Mouse (Mus musculus) small intestine, adult 2 months (tissue): Measurements from ENCODE around the gene Dusp23. TPM values are rescaled to one million over a fixed set of nuclear protein-coding genes. Genes with fewer than 3 reads are reported as not detected.

ENCODE experiments used
- H3K27ac ChIP-seq: fragments of 200-500 bp; 2 replicates; pipeline ENCODE4 v1.5.1; 2012; ENCODE audit warnings: low read depth, low read length, control low read depth, inconsistent platforms; ENCODE audit not compliant: insufficient read depth
- H3K27me3 ChIP-seq: fragments of 200-500 bp; 2 replicates; pipeline ENCODE4 v1.6.1; 2012; ENCODE audit warnings: mild to moderate bottlenecking, moderate library complexity, low read length, inconsistent platforms; ENCODE audit not compliant: control insufficient read depth, insufficient read depth
- H3K36me3 ChIP-seq: fragments of 200-500 bp; 2 replicates; pipeline ENCODE4 v1.6.1; 2012; ENCODE audit warnings: mild to moderate bottlenecking, low read length, control low read depth, inconsistent platforms; ENCODE audit not compliant: control insufficient read depth, insufficient read depth
- H3K4me1 ChIP-seq: fragments of 200-500 bp; 2 replicates; pipeline ENCODE4 v1.6.1; 2012; ENCODE audit warnings: low read length, inconsistent platforms, mixed read lengths; ENCODE audit not compliant: control insufficient read depth, insufficient read depth, insufficient read length
- H3K4me3 ChIP-seq: fragments of 200-500 bp; 2 replicates; pipeline ENCODE4 v1.5.1; 2012; ENCODE audit warnings: low read depth, mild to moderate bottlenecking, control low read depth, inconsistent platforms, low read length, moderate library complexity
- CTCF ChIP-seq: fragments of 200-500 bp; IDR thresholded peaks from 2 replicates; pipeline ENCODE4 v1.5.1; 2012; ENCODE audit warnings: low read depth, mild to moderate bottlenecking, control low read depth, inconsistent platforms, low read length, moderate library complexity, mixed read lengths; ENCODE audit not compliant: insufficient replicate concordance, insufficient read length; ENCODE audit errors: extremely low read depth
- POLR2A ChIP-seq: fragments of 200-500 bp; IDR thresholded peaks from 2 replicates; pipeline ENCODE4 v1.6.1; 2012; ENCODE audit warnings: low read depth, mild to moderate bottlenecking, control low read depth, inconsistent platforms, low read length, moderate library complexity
- WGBS: fragments of 180-500 bp; shearing (Covaris S2); methylation state at CpG from one replicate; pipeline ENCODE4 v1.1.7; 2018; 5-methylcytosine and 5-hydroxymethylcytosine counted together
- polyA plus RNA-seq: library from polyadenylated mRNA; depleted of rRNA; stranded (reverse); fragments of >200 nt; gene quantifications from 2 replicates; pipeline ENCODE4 v1.2.3, GENCODE M21; 2012; rRNA removed

Gene Dusp23
- 12.6 and 14.4 TPM in 2 replicates for polyA plus RNA-seq

DNA sequence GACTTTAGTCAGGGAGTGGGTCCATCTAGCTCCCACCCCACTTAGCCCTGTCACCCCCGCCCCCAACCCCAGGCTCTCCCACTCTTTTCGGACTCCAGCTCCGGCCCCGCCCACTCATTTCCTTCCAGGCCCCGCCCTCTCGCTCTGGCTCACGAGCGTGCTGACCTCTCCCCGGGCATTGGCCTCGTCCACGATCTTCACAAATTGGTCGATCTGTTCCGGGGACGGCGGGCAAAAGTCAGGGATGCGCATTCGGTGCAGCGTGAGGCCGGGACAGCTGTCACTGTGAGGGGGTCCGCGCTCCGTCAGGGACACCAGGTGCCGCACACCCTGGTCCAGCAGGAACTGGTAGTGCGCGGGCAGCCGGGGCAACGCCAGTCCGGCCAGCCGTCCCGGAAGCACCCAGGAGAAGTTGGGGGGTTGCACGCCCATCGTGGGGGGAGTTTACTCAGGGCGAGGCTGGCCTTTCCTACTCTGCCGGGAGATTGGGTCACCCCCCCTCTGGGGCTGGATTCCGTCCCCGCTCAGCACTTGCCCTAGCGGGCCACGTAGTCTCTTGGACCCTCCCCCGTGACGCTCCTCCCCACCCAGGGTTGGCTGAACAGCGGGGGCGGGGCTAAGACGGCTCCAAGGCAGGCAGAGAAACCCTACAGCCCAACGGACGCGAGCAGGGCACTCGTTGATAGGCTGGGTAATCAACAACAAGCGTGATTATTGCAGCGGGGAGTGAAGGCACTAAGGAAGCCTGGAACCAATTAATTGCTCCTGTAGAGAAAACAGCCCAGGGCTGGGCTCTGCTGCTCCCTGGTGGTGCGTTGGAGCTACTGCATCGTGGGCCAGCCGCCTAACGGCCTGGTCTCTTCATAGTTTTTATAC lies at the start of gene Dusp23:
Gene Dusp23 (minus strand): TSS at position 512 of the 876 bp plus-strand sequence.
- peak within 1 kb of the TSS; percentile 90 for H3K4me3 ChIP-seq
- peak within 1 kb of the TSS; percentile 95 for H3K27ac ChIP-seq
- peak; percentile 99 for TF ChIP-seq CTCF
- peak; percentile 53 for TF ChIP-seq POLR2A
- H3K36me3 ChIP-seq: no peaks in the 10 kb centered on the region
- no peaks in the 10 kb centered on the region for H3K4me1 ChIP-seq
- WGBS: under 1% methylated on average over 53 of the region's 53 CpGs
- no peaks in the 10 kb centered on the region for H3K27me3 ChIP-seq

DNA sequence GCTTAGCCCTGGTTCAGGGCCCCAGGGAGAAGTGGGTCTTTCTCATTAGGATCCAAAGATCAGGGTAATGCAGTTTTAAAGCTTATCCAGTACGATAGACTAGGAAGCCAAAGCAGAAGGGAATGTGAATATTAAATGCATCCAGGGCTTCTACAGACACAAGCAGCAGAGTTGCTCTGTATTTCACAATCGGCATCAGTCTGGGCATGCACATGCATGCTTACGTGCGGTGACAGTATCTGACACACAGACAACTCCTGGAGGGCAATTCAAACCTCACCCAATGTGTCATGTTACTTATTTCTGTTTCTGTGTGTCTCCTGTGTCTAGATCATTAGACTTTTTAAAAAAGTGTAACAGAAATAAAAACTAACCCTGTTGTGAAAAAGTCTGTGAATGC lies 48.0 kb upstream of the Dusp23 start:
- no peaks in the 10 kb centered on the region for H3K36me3 ChIP-seq
- no peak for TF ChIP-seq POLR2A
- TF ChIP-seq CTCF: no peak
- 92% methylated on average over 4 of the region's 4 CpGs for WGBS

DNA sequence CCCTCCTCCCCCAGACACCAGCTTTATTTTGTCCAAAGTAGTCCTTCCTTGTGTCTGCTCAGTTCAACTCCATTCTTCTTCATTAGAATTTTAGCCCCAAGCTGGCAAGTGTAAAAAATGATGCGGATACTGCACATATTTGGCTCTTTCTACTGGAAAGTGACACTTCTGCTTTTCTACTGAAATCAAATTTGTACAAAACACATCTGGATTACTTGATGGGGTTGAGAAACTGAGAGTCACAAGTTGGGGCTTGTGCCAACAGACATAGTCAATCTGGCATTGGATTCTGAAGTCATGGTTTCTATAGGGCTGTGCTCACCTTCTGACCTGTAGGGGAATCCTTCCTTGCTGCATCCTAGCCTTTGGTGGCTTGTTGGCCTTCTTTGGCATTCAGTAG lies 38.0 kb upstream of the Dusp23 start:
- Histone ChIP-seq H3K4me1 (no peaks in the 10 kb centered on the region), H3K27me3 (no peaks in the 10 kb centered on the region), H3K36me3 (no peaks in the 10 kb centered on the region), H3K27ac (no peak overlapping the region), H3K4me3 (no peak overlapping the region)
- TF ChIP-seq POLR2A: no peak
- TF ChIP-seq CTCF: no peak
- WGBS: 91% methylated on average over 1 of the region's 1 CpGs

More for the DNA sequence above, 48.0 kb upstream of the Dusp23 start:
- Histone ChIP-seq H3K4me3 (no peak overlapping the region), H3K4me1 (no peaks in the 10 kb centered on the region), H3K27ac (no peak overlapping the region), H3K27me3 (no peaks in the 10 kb centered on the region)

DNA sequence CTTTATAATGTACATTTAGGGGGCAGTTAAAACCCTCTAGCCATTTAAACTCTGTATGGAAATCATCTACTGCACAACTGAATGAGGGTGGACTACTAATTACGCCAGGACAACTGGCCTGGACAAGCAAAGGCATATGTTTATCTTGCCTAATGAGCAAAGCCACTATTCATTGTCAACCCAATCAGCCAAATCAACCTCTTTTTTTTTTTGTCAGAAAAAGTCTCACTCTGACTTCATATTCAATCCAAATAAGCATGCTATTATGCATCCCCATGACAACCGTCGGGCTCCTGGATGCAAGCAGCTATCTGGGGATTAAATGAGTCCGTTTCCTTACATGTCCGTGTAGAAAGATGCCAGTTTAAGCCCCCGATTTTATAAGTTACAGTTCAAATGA lies 34.8 kb upstream of the Dusp23 start:
- no peak overlapping the region for H3K4me3 ChIP-seq
- no peak overlapping the region for H3K27ac ChIP-seq
- WGBS: 71% methylated on average over 6 of the region's 6 CpGs
- H3K27me3 ChIP-seq: no peaks in the 10 kb centered on the region
- no peak for TF ChIP-seq CTCF
- TF ChIP-seq POLR2A: no peak
- no peaks in the 10 kb centered on the region for H3K4me1 ChIP-seq
- H3K36me3 ChIP-seq: no peaks in the 10 kb centered on the region

DNA sequence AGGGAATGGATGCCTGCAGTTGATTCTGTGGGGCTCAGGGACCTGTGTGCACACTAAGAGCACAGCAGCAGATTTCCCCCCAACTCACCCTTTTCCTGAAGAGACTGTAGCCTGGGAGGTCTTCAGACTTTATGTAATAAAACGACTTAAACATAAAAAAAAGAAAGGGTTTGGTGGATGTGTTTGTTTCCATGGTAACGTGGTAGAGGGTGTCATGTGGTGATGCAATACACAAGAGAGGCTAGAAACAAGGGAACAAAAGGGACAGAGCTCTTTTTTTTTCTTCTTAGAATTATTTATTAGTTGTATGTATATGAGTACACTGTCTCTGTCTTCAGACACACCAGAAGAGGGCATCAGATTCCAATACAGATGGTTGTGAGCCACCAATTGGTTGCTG lies 32.7 kb upstream of the Dusp23 start:
- no peaks in the 10 kb centered on the region for H3K27me3 ChIP-seq
- H3K27ac ChIP-seq: no peak overlapping the region
- no peaks in the 10 kb centered on the region for H3K36me3 ChIP-seq
- no peak for TF ChIP-seq CTCF
- TF ChIP-seq POLR2A: no peak
- H3K4me3 ChIP-seq: no peak overlapping the region
- no peaks in the 10 kb centered on the region for H3K4me1 ChIP-seq
- 54% methylated on average over 2 of the region's 2 CpGs for WGBS

DNA sequence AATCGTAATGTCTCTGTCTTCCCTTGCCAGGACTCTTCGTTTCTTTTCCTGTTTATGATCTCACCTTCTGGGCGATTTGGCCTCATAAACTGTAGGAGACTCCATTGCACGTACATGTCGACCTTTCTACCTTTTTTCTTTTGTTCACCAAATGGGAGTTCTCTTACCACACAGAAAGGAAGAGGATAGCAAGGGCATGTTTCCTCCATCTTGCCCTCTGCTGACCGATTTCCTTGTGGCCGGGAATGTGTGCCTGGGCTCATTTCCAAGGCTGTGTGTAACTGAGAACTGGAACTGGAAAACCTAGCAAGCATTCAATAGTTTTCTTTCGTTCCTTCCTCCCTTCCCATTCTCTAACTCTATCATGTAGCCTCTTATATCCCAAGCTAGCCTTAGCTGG lies 26.9 kb upstream of the Dusp23 start:
- 73% methylated on average over 8 of the region's 8 CpGs for WGBS
- no peak for TF ChIP-seq POLR2A
- TF ChIP-seq CTCF: no peak
- Histone ChIP-seq H3K36me3 (no peaks in the 10 kb centered on the region), H3K4me3 (no peak overlapping the region), H3K27ac (no peak overlapping the region), H3K27me3 (no peaks in the 10 kb centered on the region), H3K4me1 (peaks cover 2% of the 10 kb centered on the region; the same call in 1 of the 2 replicates)

DNA sequence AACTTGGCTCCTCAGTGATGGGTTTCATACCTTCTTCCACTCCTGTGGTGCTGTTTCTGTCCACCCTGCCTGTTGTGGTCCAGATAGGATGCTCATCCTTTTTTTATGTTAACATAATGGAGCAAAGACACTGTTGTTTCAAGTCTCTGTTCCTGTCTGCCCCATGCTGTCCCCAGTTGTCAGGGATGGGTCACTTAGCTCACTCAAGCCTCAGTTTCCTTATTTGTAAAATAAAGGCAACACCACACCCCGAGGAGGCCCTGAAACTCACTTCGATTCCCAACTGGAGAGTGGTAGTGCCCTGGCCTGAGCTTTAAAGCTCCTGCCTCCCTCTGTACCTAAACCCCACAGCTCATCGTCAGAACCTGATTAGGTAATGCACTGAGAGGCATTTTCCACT lies 24.5 kb upstream of the Dusp23 start:
- TF ChIP-seq CTCF (no peak), POLR2A (no peak)
- 86% methylated on average over 3 of the region's 3 CpGs for WGBS

DNA sequence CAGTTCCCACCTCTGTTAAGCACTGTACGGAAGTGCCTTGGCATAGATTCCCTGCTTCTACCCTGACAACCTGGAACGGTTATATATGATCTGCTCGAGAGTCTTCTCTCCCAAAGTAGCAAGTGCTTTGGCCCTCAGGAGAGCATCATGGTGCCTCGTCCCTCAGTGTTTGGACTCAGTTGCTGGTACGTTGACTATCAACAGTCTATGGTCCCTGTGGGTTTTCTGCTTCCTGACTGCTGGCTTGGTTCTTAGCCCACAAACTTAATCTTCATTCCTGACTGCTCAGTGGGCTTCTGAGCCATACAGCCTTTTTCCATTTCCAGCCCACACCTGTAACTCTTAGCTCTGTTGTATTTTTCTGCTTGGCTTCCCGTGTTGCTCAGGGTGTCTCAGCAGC lies 21.1 kb upstream of the Dusp23 start:
- TF ChIP-seq CTCF (no peak), POLR2A (no peak)
- WGBS: 51% methylated on average over 6 of the region's 6 CpGs
- H3K4me3 ChIP-seq: no peak overlapping the region
- H3K27ac ChIP-seq: no peak overlapping the region
- no peaks in the 10 kb centered on the region for H3K27me3 ChIP-seq
- H3K4me1 ChIP-seq: peaks cover 7% of the 10 kb centered on the region; the same call in 1 of the 2 replicates
- no peaks in the 10 kb centered on the region for H3K36me3 ChIP-seq

More for the DNA sequence above, 24.5 kb upstream of the Dusp23 start:
- Histone ChIP-seq H3K36me3 (no peaks in the 10 kb centered on the region), H3K27me3 (no peaks in the 10 kb centered on the region), H3K4me3 (no peak overlapping the region), H3K4me1 (peaks cover 3% of the 10 kb centered on the region; the same call in 1 of the 2 replicates), H3K27ac (no peak overlapping the region)
